Mouse (Mus musculus): ENCODE data around the gene Plekha7. TPM values are rescaled to one million over a fixed set of nuclear protein-coding genes. Genes with fewer than 3 reads are reported as not detected.

Plekha7 gene
- total and polyA plus RNA-seq, 2 experiments from 2014 or later = 7.9 to 22.8 TPM

GRCm38 (mm10) chr7:116329858-116330257, 21.7 kb upstream of the Plekha7 start:
- H3K4me2 ChIP-seq (ENCODE audit: low read depth, low read length) = no peak overlapping the region
- no peak overlapping the region for H3K9ac ChIP-seq (replicated peaks; ENCODE audit: low read length)
- no peak overlapping the region for H3K4me3 ChIP-seq (ENCODE audit: low read length)
- DNase-seq (ENCODE audit: low spot score) = no peak
- no peaks in the 10 kb centered on the region for H3K9me3 ChIP-seq (ENCODE audit: low read length)
- H3K36me3 ChIP-seq (ENCODE audit: insufficient read depth, low read length) = peaks cover 14% of the 10 kb centered on the region
- no peak overlapping the region for H3K27ac ChIP-seq
- no peak for TF ChIP-seq CTCF (IDR thresholded peaks at IDR 0.05; ENCODE audit: low read depth)
- 88% methylated on average over 4 of the region's 4 CpGs for WGBS
- H3K4me1 ChIP-seq (ENCODE audit: insufficient read depth, low read length) = no peaks in the 10 kb centered on the region; the same call in 1 of the 2 replicates
- no peak for ATAC-seq
- H3K27me3 ChIP-seq (ENCODE audit: insufficient read depth, low read length) = no peaks in the 10 kb centered on the region

- WGBS = 80% methylated on average over 7 of the region's 7 CpGs
Observed at GRCm38 (mm10) chr7:116328777-116329176, 20.6 kb upstream of the Plekha7 start.

GRCm38 (mm10) chr7:116327901-116328300, 19.7 kb upstream of the Plekha7 start:
- H3K36me3 ChIP-seq (ENCODE audit: insufficient read depth, low read length) = peaks cover 14% of the 10 kb centered on the region
- H3K27me3 ChIP-seq (ENCODE audit: insufficient read depth, low read length) = no peaks in the 10 kb centered on the region
- DNase-seq (ENCODE audit: low spot score) (no peak), ATAC-seq (no peak)
- no peak overlapping the region for H3K9ac ChIP-seq (replicated peaks; ENCODE audit: low read length)
- H3K4me3 ChIP-seq (ENCODE audit: low read length) = no peak overlapping the region
- H3K9me3 ChIP-seq (ENCODE audit: low read length) = no peaks in the 10 kb centered on the region
- no peak for TF ChIP-seq CTCF (IDR thresholded peaks at IDR 0.05; ENCODE audit: low read depth)
- WGBS = 91% methylated on average over 5 of the region's 5 CpGs
- no peaks in the 10 kb centered on the region for H3K4me1 ChIP-seq (ENCODE audit: insufficient read depth, low read length)
- no peak overlapping the region for H3K4me2 ChIP-seq (ENCODE audit: low read depth, low read length)
- H3K27ac ChIP-seq = no peak overlapping the region

More at GRCm38 (mm10) chr7:116328777-116329176, 20.6 kb upstream of the Plekha7 start:
- Histone ChIP-seq H3K36me3 (ENCODE audit: insufficient read depth, low read length) (peaks cover 14% of the 10 kb centered on the region), H3K27ac (no peak overlapping the region), H3K4me1 (ENCODE audit: insufficient read depth, low read length) (no peaks in the 10 kb centered on the region), H3K9ac (replicated peaks; ENCODE audit: low read length) (no peak overlapping the region), H3K4me2 (ENCODE audit: low read depth, low read length) (no peak overlapping the region), H3K9me3 (ENCODE audit: low read length) (no peaks in the 10 kb centered on the region), H3K27me3 (ENCODE audit: insufficient read depth, low read length) (no peaks in the 10 kb centered on the region), H3K4me3 (ENCODE audit: low read length) (no peak overlapping the region)
- TF ChIP-seq CTCF (IDR thresholded peaks at IDR 0.05; ENCODE audit: low read depth) = no peak
- DNase-seq (ENCODE audit: low spot score) (no peak), ATAC-seq (no peak)

GRCm38 (mm10) chr7:116323331-116323964, 15.3 kb upstream of the Plekha7 start:
- Histone ChIP-seq H3K27ac (no peak overlapping the region), H3K4me2 (ENCODE audit: low read depth, low read length) (no peak overlapping the region), H3K4me1 (ENCODE audit: insufficient read depth, low read length) (no peaks in the 10 kb centered on the region), H3K4me3 (ENCODE audit: low read length) (no peak overlapping the region), H3K36me3 (ENCODE audit: insufficient read depth, low read length) (no peaks in the 10 kb centered on the region), H3K27me3 (ENCODE audit: insufficient read depth, low read length) (no peaks in the 10 kb centered on the region), H3K9me3 (ENCODE audit: low read length) (no peaks in the 10 kb centered on the region), H3K9ac (replicated peaks; ENCODE audit: low read length) (no peak overlapping the region)
- ATAC-seq = peak; percentile 80
- WGBS = 29% methylated on average over 10 of the region's 10 CpGs
- peak; percentile 88 for TF ChIP-seq CTCF (IDR thresholded peaks at IDR 0.05; ENCODE audit: low read depth)
- DNase-seq (ENCODE audit: low spot score) = peak; percentile 83

GRCm38 (mm10) chr7:116309456-116309855, 1.3 kb upstream of the Plekha7 start:
- WGBS = 28% methylated on average over 9 of the region's 9 CpGs
- no peak for DNase-seq (ENCODE audit: low spot score)
- no peaks in the 10 kb centered on the region; the same call in 1 of the 2 replicates for H3K4me1 ChIP-seq (ENCODE audit: insufficient read depth, low read length)
- no peaks in the 10 kb centered on the region for H3K36me3 ChIP-seq (ENCODE audit: insufficient read depth, low read length)
- ATAC-seq = no peak
- no peak for TF ChIP-seq CTCF (IDR thresholded peaks at IDR 0.05; ENCODE audit: low read depth)
- H3K4me3 ChIP-seq (ENCODE audit: low read length) = no peak overlapping the region
- no peak overlapping the region for H3K27ac ChIP-seq
- no peak overlapping the region for H3K9ac ChIP-seq (replicated peaks; ENCODE audit: low read length)
- no peaks in the 10 kb centered on the region for H3K9me3 ChIP-seq (ENCODE audit: low read length)
- H3K4me2 ChIP-seq (ENCODE audit: low read depth, low read length) = no peak overlapping the region
- 0 out of 2 replicates have a peak, but pooled peaks cover 6% of the 10 kb centered on the region for H3K27me3 ChIP-seq (ENCODE audit: insufficient read depth, low read length)

GRCm38 (mm10) chr7:116308632-116308991, 436 bp upstream of the Plekha7 start:
- no peaks in the 10 kb centered on the region for H3K9me3 ChIP-seq (ENCODE audit: low read length)
- ATAC-seq = 0 out of 2 replicates have a peak, but pooled peaks have one; percentile 1
- H3K36me3 ChIP-seq (ENCODE audit: insufficient read depth, low read length) = no peaks in the 10 kb centered on the region
- H3K4me1 ChIP-seq (ENCODE audit: insufficient read depth, low read length) = no peaks in the 10 kb centered on the region; the same call in 1 of the 2 replicates
- no peak overlapping the region for H3K9ac ChIP-seq (replicated peaks; ENCODE audit: low read length)
- DNase-seq (ENCODE audit: low spot score) = no peak
- peak overlapping the region; percentile 100 for H3K4me2 ChIP-seq (ENCODE audit: low read depth, low read length)
- no peak overlapping the region for H3K27ac ChIP-seq
- peak overlapping the region; percentile 67 for H3K4me3 ChIP-seq (ENCODE audit: low read length)
- H3K27me3 ChIP-seq (ENCODE audit: insufficient read depth, low read length) = 0 out of 2 replicates have a peak, but pooled peaks cover 6% of the 10 kb centered on the region
- no peak for TF ChIP-seq CTCF (IDR thresholded peaks at IDR 0.05; ENCODE audit: low read depth)
- WGBS = 4% methylated on average over 16 of the region's 16 CpGs

Measured in hindbrain, postnatal 0 days (tissue).